Mouse (Mus musculus): ENCODE results near the gene Pomt2. TPM values are rescaled to one million over a fixed set of nuclear protein-coding genes. Genes with fewer than 3 reads are reported as not detected.
"Not testable (repeated sequence)": the region's sequence is repeated elsewhere in the genome, so short reads cannot be mapped to it uniquely, and the experiment has no call there.

Gene Pomt2
- 3.8 and 4.0 TPM in 2 replicates for polyA plus RNA-seq (2015; fragmentation: Nextera tagmentation; extraction: Ambion mirVana)

DNA sequence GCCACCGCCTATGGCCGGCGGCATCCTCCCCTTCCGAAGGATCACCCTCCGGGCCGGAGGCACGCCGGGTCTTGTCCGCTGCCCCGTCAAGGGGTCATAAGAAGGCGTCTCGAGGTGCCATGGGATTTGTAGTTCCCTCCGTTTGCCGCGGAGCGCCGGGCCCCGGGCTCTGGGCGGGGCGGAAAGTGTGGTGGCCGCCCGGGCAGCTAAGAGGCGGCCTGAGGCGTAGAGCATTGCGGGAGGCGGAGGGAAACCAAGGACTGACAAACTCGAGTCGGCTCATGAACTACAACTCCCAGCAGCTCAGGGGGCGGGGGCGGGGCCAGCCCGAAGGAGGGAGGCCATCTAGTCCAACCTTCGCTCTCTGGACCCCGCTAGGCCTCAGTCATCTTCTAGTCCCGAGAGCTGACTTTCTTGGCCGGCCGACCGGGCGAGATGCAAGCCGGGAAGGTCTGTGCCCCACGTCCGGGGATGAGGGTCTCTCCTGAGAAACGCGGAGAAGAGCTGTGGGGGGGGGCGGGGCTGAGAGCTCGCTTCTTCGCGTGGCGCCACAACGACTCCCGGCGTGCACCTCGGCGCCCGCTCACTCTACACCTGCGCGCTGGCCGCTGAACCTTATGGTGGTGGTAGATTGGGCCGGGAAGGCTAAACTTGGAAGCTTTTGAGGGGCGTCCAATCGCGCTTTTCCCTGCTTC, at the start of gene Pomt2:
Gene Pomt2 (minus strand): TSS at position 574 of the 695 bp plus-strand sequence.
- ATAC-seq (ENCODE audit: insufficient read depth), result peak; percentile 98
- WGBS (ENCODE audit: insufficient replicate concordance), result 1% methylated on average over 61 of the region's 61 CpGs
- peak within 1 kb of the TSS; percentile 94 for H3K4me2 ChIP-seq

GRCm38 (mm10) chr12:87196310-87196709, 48.5 kb upstream of the Pomt2 start:
- Histone ChIP-seq H3K4me2 (no peak overlapping the region), H3K9me3 (replicated peaks) (no peaks in the 10 kb centered on the region), H3K4me3 (replicated peaks) (no peak overlapping the region), H3K4me1 (replicated peaks) (peaks cover 18% of the 10 kb centered on the region), H3K36me3 (replicated peaks) (no peaks in the 10 kb centered on the region), H3K27ac (replicated peaks) (no peak overlapping the region), H3K27me3 (peaks cover 26% of the 10 kb centered on the region), H3K9ac (no peak overlapping the region)
- ATAC-seq (ENCODE audit: insufficient read depth), result no peak

More for the DNA sequence above, at the start of gene Pomt2:
- H3K9me3 ChIP-seq (replicated peaks), result no peaks in the 10 kb centered on the region
- H3K4me1 ChIP-seq (replicated peaks), result peaks cover 20% of the 10 kb centered on the region
- H3K36me3 ChIP-seq (replicated peaks), result peaks cover 8% of the 10 kb centered on the region
- peak within 1 kb of the TSS; percentile 86 for H3K27ac ChIP-seq (replicated peaks)
- H3K4me3 ChIP-seq (replicated peaks), result peak within 1 kb of the TSS; percentile 92
- H3K9ac ChIP-seq, result peak within 1 kb of the TSS; percentile 77
- no peaks in the 10 kb centered on the region for H3K27me3 ChIP-seq

DNA sequence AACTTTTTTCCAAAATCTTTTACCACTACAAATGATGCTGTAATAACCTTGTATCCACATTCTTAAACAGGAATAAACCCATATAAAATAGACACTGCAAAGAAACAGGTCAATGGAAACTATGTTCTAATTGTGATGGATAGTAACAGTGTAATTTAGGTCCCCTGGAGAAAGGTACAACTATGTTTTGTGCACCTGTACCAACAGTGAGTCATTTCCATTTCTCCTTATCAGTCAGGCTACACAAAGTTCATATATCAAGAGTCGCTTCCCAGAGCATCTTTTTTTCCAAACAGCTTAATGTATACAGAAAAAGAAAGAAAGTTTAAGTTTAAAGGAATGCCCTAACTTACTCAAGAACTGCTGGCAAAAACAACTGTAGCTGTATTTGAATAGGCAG, 47.3 kb upstream of the Pomt2 start:
- Histone ChIP-seq H3K9ac (no peak overlapping the region), H3K4me1 (replicated peaks) (peaks cover 14% of the 10 kb centered on the region; the same call in 1 of the 2 replicates), H3K27ac (replicated peaks) (no peak overlapping the region), H3K4me2 (no peak overlapping the region), H3K9me3 (replicated peaks) (no peaks in the 10 kb centered on the region), H3K36me3 (replicated peaks) (no peaks in the 10 kb centered on the region), H3K27me3 (peaks cover 14% of the 10 kb centered on the region), H3K4me3 (replicated peaks) (no peak overlapping the region)
- WGBS (ENCODE audit: insufficient replicate concordance), result 45% methylated on average over 1 of the region's 1 CpGs
- no peak for ATAC-seq (ENCODE audit: insufficient read depth)

DNA sequence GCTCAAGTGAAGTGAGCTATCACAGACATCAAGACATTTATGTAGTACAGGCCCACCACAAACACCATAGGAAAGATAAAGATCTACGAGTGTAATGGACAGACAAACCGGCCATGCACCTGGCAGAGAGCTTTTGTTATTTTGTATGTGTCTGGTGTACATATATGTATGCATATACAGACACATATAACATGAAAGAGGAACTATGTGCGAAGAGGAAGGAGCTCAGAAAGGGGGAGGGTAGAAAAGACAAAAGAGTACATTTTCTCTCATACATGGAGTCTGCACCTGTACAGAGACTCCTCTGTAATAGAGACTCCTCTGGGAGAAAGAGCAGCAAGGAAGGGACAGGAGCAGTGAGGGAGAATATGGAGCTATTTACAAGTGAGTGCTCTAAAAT, 45.2 kb upstream of the Pomt2 start:
- Histone ChIP-seq H3K36me3 (replicated peaks) (no peaks in the 10 kb centered on the region), H3K4me2 (no peak overlapping the region), H3K4me3 (replicated peaks) (no peak overlapping the region), H3K9me3 (replicated peaks) (no peaks in the 10 kb centered on the region), H3K9ac (no peak overlapping the region), H3K27ac (replicated peaks) (no peak overlapping the region), H3K4me1 (replicated peaks) (peaks cover 4% of the 10 kb centered on the region; the same call in 1 of the 2 replicates), H3K27me3 (no peaks in the 10 kb centered on the region)
- no peak for ATAC-seq (ENCODE audit: insufficient read depth)
- WGBS (ENCODE audit: insufficient replicate concordance), result 30% methylated on average over 3 of the region's 3 CpGs

DNA sequence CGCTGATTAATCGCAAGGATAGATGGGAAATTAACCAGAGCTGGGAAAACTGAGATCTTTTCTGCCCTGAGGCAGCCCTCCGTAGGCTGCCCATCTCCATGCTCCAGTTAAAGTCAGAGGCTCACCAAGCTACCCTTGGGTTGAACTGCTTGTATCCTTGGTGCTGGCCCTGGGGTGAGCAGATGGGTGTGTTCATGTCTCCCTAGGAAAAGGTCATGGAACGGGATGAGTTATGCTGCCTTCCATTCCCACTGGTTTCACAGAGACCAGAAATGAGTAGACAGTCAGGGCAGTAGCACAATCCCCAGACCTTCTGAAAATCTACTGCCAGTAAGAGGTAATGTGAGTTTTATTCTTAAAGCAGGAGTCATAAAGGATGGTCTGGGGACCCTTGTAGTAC, 29.9 kb upstream of the Pomt2 start:
- H3K36me3 ChIP-seq (replicated peaks), result no peaks in the 10 kb centered on the region
- no peak overlapping the region for H3K9ac ChIP-seq
- no peaks in the 10 kb centered on the region for H3K4me1 ChIP-seq (replicated peaks)
- ATAC-seq (ENCODE audit: insufficient read depth), result no peak
- WGBS (ENCODE audit: insufficient replicate concordance), result 80% methylated on average over 4 of the region's 4 CpGs
- H3K4me3 ChIP-seq (replicated peaks), result no peak overlapping the region
- H3K9me3 ChIP-seq (replicated peaks), result no peaks in the 10 kb centered on the region
- no peaks in the 10 kb centered on the region for H3K27me3 ChIP-seq
- no peak overlapping the region for H3K27ac ChIP-seq (replicated peaks)
- no peak overlapping the region for H3K4me2 ChIP-seq

DNA sequence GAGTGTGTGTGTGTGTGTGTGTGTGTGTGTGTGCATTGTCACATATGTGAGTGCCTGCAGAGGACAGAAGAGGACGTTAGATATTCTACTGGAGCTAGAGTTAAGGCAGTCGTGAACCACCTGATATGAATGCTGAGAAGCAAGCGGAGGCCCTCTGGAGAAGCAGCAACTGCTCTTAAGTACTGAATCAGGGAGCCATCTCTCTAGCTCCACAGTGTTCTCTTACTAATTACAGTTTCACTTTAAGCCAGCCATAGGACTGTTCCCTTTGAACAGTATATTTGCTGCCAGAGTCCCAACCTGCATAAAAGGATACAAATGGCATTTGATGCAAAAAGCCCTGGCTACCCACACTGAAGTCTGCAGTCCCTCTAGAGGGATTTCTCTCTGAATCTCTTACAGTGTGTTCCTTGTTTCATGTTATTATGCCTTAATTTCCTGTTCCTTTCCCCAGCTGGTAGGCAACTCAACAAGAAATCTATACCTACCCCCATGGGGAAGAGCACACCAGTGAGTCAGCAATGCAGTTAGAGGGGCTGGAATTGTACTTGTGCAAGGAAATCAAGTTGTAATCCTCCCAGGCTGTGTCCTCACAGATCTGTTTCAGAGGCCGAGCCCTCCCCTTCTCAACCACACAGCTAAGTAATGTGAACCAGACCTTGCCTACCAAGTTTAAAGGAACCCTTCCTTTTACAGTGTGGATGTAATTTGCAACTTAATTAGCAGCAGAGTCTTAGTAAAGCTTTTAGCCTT, 27.6 kb upstream of the Pomt2 start:
- no peak overlapping the region for H3K4me2 ChIP-seq
- no peak overlapping the region for H3K27ac ChIP-seq (replicated peaks)
- no peak overlapping the region for H3K4me3 ChIP-seq (replicated peaks)
- H3K27me3 ChIP-seq, result no peaks in the 10 kb centered on the region
- H3K36me3 ChIP-seq (replicated peaks), result no peaks in the 10 kb centered on the region
- ATAC-seq (ENCODE audit: insufficient read depth), result no peak
- 38% methylated on average over 4 of the region's 4 CpGs for WGBS (ENCODE audit: insufficient replicate concordance)
- H3K9ac ChIP-seq, result no peak overlapping the region
- H3K4me1 ChIP-seq (replicated peaks), result no peaks in the 10 kb centered on the region
- H3K9me3 ChIP-seq (replicated peaks), result no peaks in the 10 kb centered on the region

GRCm38 (mm10) chr12:87160815-87161214, 13.0 kb upstream of the Pomt2 start:
- H3K9me3 ChIP-seq (replicated peaks), result no peaks in the 10 kb centered on the region
- ATAC-seq (ENCODE audit: insufficient read depth), result peak; percentile 43; the same call in 1 of the 2 replicates
- H3K4me1 ChIP-seq (replicated peaks), result peaks cover 37% of the 10 kb centered on the region
- H3K27ac ChIP-seq (replicated peaks), result no peak overlapping the region; the same call in 1 of the 2 replicates
- WGBS (ENCODE audit: insufficient replicate concordance), result 33% methylated on average over 5 of the region's 5 CpGs
- peaks cover 25% of the 10 kb centered on the region for H3K36me3 ChIP-seq (replicated peaks)
- H3K9ac ChIP-seq, result no peak overlapping the region
- H3K4me3 ChIP-seq (replicated peaks), result no peak overlapping the region
- H3K27me3 ChIP-seq, result no peaks in the 10 kb centered on the region
- no peak overlapping the region for H3K4me2 ChIP-seq

GRCm38 (mm10) chr12:87160310-87160709, 12.5 kb upstream of the Pomt2 start:
- no peak overlapping the region for H3K27ac ChIP-seq (replicated peaks)
- H3K27me3 ChIP-seq, result no peaks in the 10 kb centered on the region
- no peak overlapping the region for H3K4me2 ChIP-seq
- no peak overlapping the region for H3K9ac ChIP-seq
- ATAC-seq (ENCODE audit: insufficient read depth), result no peak
- peaks cover 30% of the 10 kb centered on the region for H3K36me3 ChIP-seq (replicated peaks)
- no peaks in the 10 kb centered on the region for H3K9me3 ChIP-seq (replicated peaks)
- 27% methylated on average over 1 of the region's 1 CpGs for WGBS (ENCODE audit: insufficient replicate concordance)
- no peak overlapping the region for H3K4me3 ChIP-seq (replicated peaks)
- H3K4me1 ChIP-seq (replicated peaks), result peaks cover 37% of the 10 kb centered on the region

GRCm38 (mm10) chr12:87158099-87158498, 10.3 kb upstream of the Pomt2 start:
- H3K27me3 ChIP-seq, result no peaks in the 10 kb centered on the region
- H3K4me3 ChIP-seq (replicated peaks), result peak overlapping the region; percentile 40
- H3K4me2 ChIP-seq, result peak overlapping the region; percentile 38
- peak; percentile 22; the same call in 1 of the 2 replicates for ATAC-seq (ENCODE audit: insufficient read depth)
- H3K9ac ChIP-seq, result no peak overlapping the region
- peaks cover 33% of the 10 kb centered on the region for H3K4me1 ChIP-seq (replicated peaks)
- 53% methylated on average over 7 of the region's 7 CpGs for WGBS (ENCODE audit: insufficient replicate concordance)
- peaks cover 21% of the 10 kb centered on the region for H3K36me3 ChIP-seq (replicated peaks)
- no peaks in the 10 kb centered on the region for H3K9me3 ChIP-seq (replicated peaks)
- peak overlapping the region; percentile 83 for H3K27ac ChIP-seq (replicated peaks)

- 51% methylated on average over 4 of the region's 4 CpGs for WGBS (ENCODE audit: insufficient replicate concordance)
- H3K4me3 ChIP-seq (replicated peaks), result peak overlapping the region; percentile 40
These were observed 9.6 kb upstream of the Pomt2 start for GRCm38 (mm10) chr12:87157361-87157760.

GRCm38 (mm10) chr12:87154448-87154847, 6.7 kb upstream of the Pomt2 start:
- not testable (repeated sequence) for H3K4me1 ChIP-seq (replicated peaks); H3K27ac ChIP-seq (replicated peaks); H3K27me3 ChIP-seq; H3K4me3 ChIP-seq (replicated peaks); ATAC-seq (ENCODE audit: insufficient read depth); H3K9ac ChIP-seq; H3K9me3 ChIP-seq (replicated peaks); H3K4me2 ChIP-seq
- H3K36me3 ChIP-seq (replicated peaks), result peaks cover 16% of the 10 kb centered on the region
- 76% methylated on average over 4 of the region's 4 CpGs for WGBS (ENCODE audit: insufficient replicate concordance)

More at GRCm38 (mm10) chr12:87157361-87157760, 9.6 kb upstream of the Pomt2 start:
- Histone ChIP-seq H3K4me2 (peak overlapping the region; percentile 27; the same call in 1 of the 2 replicates), H3K4me1 (replicated peaks) (peaks cover 26% of the 10 kb centered on the region), H3K36me3 (replicated peaks) (peaks cover 22% of the 10 kb centered on the region), H3K9me3 (replicated peaks) (no peaks in the 10 kb centered on the region), H3K9ac (0 out of 2 replicates have a peak overlapping the region, but pooled peaks have one; percentile 35), H3K27me3 (no peaks in the 10 kb centered on the region), H3K27ac (replicated peaks) (peak overlapping the region; percentile 83)
- peak; percentile 76 for ATAC-seq (ENCODE audit: insufficient read depth)
